Mouse (Mus musculus) brown adipose tissue, adult 24 weeks (tissue): ENCODE results near the gene Ksr2. TPM values are rescaled to one million over a fixed set of nuclear protein-coding genes. Genes with fewer than 3 reads are reported as not detected.

Source experiments
- H3K27ac ChIP-seq: fragments of 200-500 bp; replicated peaks from 2 replicates; pipeline ENCODE4 v1.5.1; 2012; ENCODE audit warnings: low read depth, mild to moderate bottlenecking, low read length
- H3K4me1 ChIP-seq: fragments of 200-500 bp; 2 replicates; pipeline ENCODE4 v1.6.1; 2012; ENCODE audit warnings: low read length, mixed read lengths; ENCODE audit not compliant: control insufficient read depth, insufficient read depth, insufficient read length
- H3K4me3 ChIP-seq: fragments of 200-500 bp; 2 replicates; pipeline ENCODE4 v1.5.1; 2012; ENCODE audit warnings: low read depth, mild to moderate bottlenecking, low read length, moderate library complexity; ENCODE audit not compliant: insufficient read depth
- polyA plus RNA-seq: library from polyadenylated mRNA; stranded (reverse); fragments of >200 nt; gene quantifications from 2 replicates; pipeline ENCODE4 v1.2.4, GENCODE M21; 2012; ENCODE audit not compliant: missing spikeins, insufficient read depth, insufficient read length

Ksr2 gene
- polyA plus RNA-seq, 1 experiment: not detected

GRCm38 (mm10) chr5:117818800-117819199 is 405.0 kb downstream of the Ksr2 start:
- Histone ChIP-seq H3K4me1 (no peaks in the 10 kb centered on the region), H3K4me3 (no peak overlapping the region), H3K27ac (no peak overlapping the region)

GRCm38 (mm10) chr5:117820445-117820844 is 406.6 kb downstream of the Ksr2 start:
- H3K4me1 ChIP-seq: no peaks in the 10 kb centered on the region
- H3K4me3 ChIP-seq: no peak overlapping the region
- no peak overlapping the region for H3K27ac ChIP-seq

- Histone ChIP-seq H3K4me3 (no peak overlapping the region), H3K4me1 (no peaks in the 10 kb centered on the region), H3K27ac (no peak overlapping the region)
Observed at GRCm38 (mm10) chr5:117823811-117824210, 410.0 kb downstream of the Ksr2 start.

GRCm38 (mm10) chr5:117824486-117824885 is 410.7 kb downstream of the Ksr2 start:
- H3K4me1 ChIP-seq: no peaks in the 10 kb centered on the region

More at GRCm38 (mm10) chr5:117824486-117824885, 410.7 kb downstream of the Ksr2 start:
- no peak overlapping the region for H3K27ac ChIP-seq
- no peak overlapping the region for H3K4me3 ChIP-seq

Other genes starting within 250 kb of the Ksr2 start
- gene Pebp1, start 126.4 kb upstream of the Ksr2 start, polyA plus RNA-seq: 292 and 442 TPM in 2 replicates
- gene Vsig10, start 94.9 kb upstream of the Ksr2 start, polyA plus RNA-seq: 1.7 and 1.8 TPM in 2 replicates
- 25.5 and 26.5 TPM in 2 replicates for gene Wsb2, start 56.7 kb upstream of the Ksr2 start, polyA plus RNA-seq
- gene Rfc5, start 25.0 kb upstream of the Ksr2 start, polyA plus RNA-seq: 2.4 and 2.9 TPM in 2 replicates